Mouse (Mus musculus) heart, embryonic 15.5 days (tissue): ENCODE measurements at regions not wholly inside any gene's neighbourhood (a gene's known extent, or its start where the extent isn't known, plus 50 kb on each side); places are given as distances from the start of the nearest gene placed in this dataset.

Experiments used
- ATAC-seq: fragments of 200-750 bp; cut with Nextera tagmentation; replicated peaks from 2 replicates; pipeline ENCODE4 v1.8.0; 2017; ENCODE audit warnings: low read depth, moderate TSS enrichment; ENCODE audit not compliant: insufficient number of reproducible peaks, insufficient read depth, low FRiP score
- H3K27ac ChIP-seq: fragments of 300-500 bp; sonication (generic); 2 replicates; pipeline ENCODE4 v1.5.1; 2015; ENCODE audit warnings: mild to moderate bottlenecking, inconsistent platforms
- H3K27me3 ChIP-seq: fragments of 300-500 bp; sonication (generic); 2 replicates; pipeline ENCODE4 v1.6.1; 2015; ENCODE audit warnings: inconsistent platforms
- H3K36me3 ChIP-seq: fragments of 300-500 bp; sonication (generic); 2 replicates; pipeline ENCODE4 v1.6.1; 2015; ENCODE audit warnings: mild to moderate bottlenecking, inconsistent platforms
- H3K4me1 ChIP-seq: fragments of 300-500 bp; sonication (generic); replicated peaks from 2 replicates; pipeline ENCODE4 v1.6.1; 2015; ENCODE audit warnings: inconsistent platforms
- H3K4me2 ChIP-seq: fragments of 300-500 bp; sonication (generic); 2 replicates; pipeline ENCODE4 v1.6.1; 2015; ENCODE audit warnings: inconsistent platforms, mild to moderate bottlenecking, moderate library complexity
- H3K4me3 ChIP-seq: fragments of 300-500 bp; sonication (generic); 2 replicates; pipeline ENCODE4 v1.5.1; 2015; ENCODE audit warnings: mild to moderate bottlenecking, inconsistent platforms
- H3K9ac ChIP-seq: fragments of 300-500 bp; sonication (generic); 2 replicates; pipeline ENCODE4 v1.6.1; 2015; ENCODE audit warnings: mild to moderate bottlenecking, inconsistent platforms
- H3K9me3 ChIP-seq: fragments of 300-500 bp; sonication (generic); replicated peaks from 2 replicates; pipeline ENCODE4 v1.6.1; 2016; ENCODE audit warnings: inconsistent platforms
- WGBS: fragments of 180-500 bp; shearing (Covaris S2); methylation state at CpG from one replicate; pipeline ENCODE4 v1.1.7; 2015; ENCODE audit warnings: mixed read lengths; 5-methylcytosine and 5-hydroxymethylcytosine counted together

DNA sequence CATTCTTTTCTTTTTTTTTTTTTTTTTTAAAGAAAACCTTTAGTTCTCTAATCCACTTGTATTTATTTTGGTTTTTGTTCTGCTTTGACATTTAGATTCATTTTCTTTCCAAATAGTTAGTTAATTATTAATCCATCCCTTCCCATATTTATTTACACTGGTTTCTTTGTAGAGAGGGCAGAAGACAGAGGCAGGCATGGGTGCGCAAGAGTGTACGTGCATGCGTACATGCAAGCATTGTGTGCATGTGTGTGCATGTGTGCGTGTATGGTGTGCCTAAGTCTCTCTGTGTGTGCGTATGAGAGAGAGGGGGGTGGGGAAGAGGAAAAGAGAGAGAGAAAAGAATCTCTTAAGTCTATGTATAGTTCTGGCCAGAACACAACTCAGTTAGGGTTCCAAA lies 215.9 kb upstream of the Krr1 start:
- 95% methylated on average over 5 of the region's 5 CpGs for WGBS
- no peaks in the 10 kb centered on the region for H3K4me1 ChIP-seq
- no peak for ATAC-seq
- H3K4me2 ChIP-seq, result no peak overlapping the region
- no peak overlapping the region for H3K27ac ChIP-seq
- no peak overlapping the region for H3K9ac ChIP-seq
- H3K36me3 ChIP-seq, result no peaks in the 10 kb centered on the region
- no peaks in the 10 kb centered on the region for H3K9me3 ChIP-seq
- no peaks in the 10 kb centered on the region for H3K27me3 ChIP-seq
- no peak overlapping the region for H3K4me3 ChIP-seq

DNA sequence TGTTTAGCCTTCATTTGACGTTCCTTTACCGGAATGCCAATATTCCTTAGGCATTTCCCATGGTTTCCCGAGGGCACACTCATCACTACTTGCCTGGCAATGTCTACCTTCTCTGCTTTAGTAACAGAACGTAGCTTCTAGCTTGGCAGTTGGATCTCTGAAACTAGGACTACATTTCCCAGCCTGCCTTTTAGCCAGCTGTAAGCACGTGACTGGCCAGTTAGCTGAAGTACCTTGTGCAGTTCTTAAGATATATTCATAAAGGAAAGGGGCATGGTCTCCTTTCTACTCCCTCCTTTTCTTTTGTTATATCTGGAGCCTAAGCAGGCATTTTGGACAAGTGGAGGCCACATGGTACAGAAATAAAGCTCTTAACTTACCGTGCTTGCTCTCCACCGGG lies 214.8 kb upstream of the Krr1 start:
- ATAC-seq, result no peak
- Histone ChIP-seq H3K27ac (no peak overlapping the region), H3K9ac (no peak overlapping the region), H3K4me1 (no peaks in the 10 kb centered on the region), H3K9me3 (no peaks in the 10 kb centered on the region), H3K4me2 (no peak overlapping the region), H3K36me3 (no peaks in the 10 kb centered on the region), H3K27me3 (no peaks in the 10 kb centered on the region), H3K4me3 (no peak overlapping the region)
- 76% methylated on average over 7 of the region's 7 CpGs for WGBS

DNA sequence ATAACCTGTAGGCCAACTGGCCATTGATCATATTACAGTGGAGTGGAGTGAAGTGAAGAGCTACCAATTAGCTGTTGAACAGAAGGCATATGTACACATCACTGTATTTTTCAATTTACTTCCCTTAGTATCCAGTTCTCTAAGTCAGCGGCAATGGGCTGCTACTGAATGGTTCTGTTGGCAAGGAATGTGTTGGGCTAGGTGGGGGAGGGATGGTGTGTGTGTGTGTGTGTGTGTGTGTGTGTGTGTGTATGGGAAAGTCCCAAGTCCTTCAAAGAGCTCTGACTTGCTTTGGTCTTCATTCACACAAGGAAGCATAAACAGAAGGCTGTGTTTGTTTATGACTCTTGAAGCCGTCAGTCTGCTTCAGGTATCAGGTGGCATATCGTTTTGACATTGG lies 213.0 kb upstream of the Krr1 start:
- H3K4me2 ChIP-seq, result no peak overlapping the region
- no peaks in the 10 kb centered on the region for H3K36me3 ChIP-seq
- H3K9me3 ChIP-seq, result no peaks in the 10 kb centered on the region
- H3K9ac ChIP-seq, result no peak overlapping the region
- H3K27ac ChIP-seq, result no peak overlapping the region
- WGBS, result 82% methylated on average over 3 of the region's 3 CpGs
- H3K4me1 ChIP-seq, result no peaks in the 10 kb centered on the region
- ATAC-seq, result no peak
- no peak overlapping the region for H3K4me3 ChIP-seq
- H3K27me3 ChIP-seq, result no peaks in the 10 kb centered on the region

DNA sequence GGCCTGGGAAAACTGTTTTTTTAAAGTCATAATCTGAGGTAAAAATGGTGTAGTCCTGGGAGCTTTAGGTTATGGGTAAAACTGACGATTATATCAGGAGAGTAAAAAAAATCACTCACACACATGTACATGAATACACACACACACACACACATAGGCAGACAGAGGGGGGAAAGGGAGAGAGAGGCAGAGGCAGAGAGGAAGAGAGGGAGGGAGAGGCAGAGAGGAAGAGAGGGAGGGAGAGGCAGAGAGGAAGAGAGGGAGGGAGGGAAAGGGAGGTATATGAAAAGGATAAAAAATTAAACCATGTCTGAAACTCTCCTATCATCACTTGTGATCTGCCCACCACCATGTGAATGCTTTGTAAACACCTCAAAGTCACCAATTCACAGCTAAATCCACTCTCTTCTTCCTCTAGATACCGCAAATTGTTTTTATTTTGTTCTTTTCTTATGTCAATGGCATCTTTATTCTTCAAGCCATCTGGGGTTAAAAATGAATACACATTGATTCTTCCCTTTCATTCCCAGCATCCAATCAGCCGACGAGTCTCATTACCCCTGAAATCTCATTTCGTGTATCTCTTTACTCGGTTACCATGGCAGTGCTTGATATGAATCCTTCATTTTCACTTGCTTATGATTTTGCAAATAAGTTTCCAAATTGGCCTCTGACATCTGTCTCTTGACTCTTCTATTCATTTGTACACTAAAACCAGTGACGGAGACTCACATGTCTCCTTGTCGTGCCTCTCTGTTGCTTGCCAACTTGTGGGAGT lies 209.5 kb upstream of the Krr1 start:
- no peak for ATAC-seq
- no peaks in the 10 kb centered on the region for H3K36me3 ChIP-seq
- H3K4me3 ChIP-seq, result no peak overlapping the region
- no peaks in the 10 kb centered on the region for H3K9me3 ChIP-seq
- H3K9ac ChIP-seq, result no peak overlapping the region
- no peaks in the 10 kb centered on the region for H3K27me3 ChIP-seq
- H3K4me1 ChIP-seq, result no peaks in the 10 kb centered on the region
- WGBS, result 86% methylated on average over 8 of the region's 8 CpGs
- H3K4me2 ChIP-seq, result no peak overlapping the region
- no peak overlapping the region for H3K27ac ChIP-seq

DNA sequence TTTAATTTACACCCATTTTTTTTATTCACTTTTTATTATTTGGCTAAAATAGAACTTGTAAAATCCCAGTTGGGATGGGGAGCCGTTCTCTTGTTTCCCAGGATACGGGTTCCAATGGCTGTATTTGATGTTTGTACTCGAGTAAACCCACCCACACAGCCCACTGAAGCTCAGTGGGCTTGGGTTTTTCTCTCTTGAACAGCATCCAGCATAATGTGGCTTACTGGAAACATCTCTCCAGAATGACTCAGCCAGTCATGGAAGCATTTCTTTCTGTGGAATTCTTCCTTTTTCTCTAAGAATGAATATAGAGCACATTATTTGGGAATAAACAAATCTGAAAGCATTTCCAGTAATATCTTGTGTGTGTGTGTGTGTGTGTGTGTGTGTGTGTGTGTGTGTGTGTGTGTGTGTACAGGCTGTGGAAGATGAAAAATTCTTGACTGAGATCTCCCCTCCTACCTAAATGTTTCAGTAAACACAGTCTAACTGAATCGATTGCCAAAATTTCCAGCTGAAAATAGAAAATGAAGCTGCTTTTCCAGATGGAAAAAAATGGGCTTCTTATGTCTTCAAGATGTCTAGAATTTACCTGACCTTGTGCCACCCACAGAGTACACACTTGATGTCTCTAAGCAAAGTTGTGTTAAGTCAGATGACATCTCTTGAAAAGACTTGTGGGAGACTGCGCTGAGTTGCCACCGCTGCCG lies 205.3 kb upstream of the Krr1 start:
- H3K36me3 ChIP-seq, result no peaks in the 10 kb centered on the region
- H3K4me3 ChIP-seq, result no peak overlapping the region
- H3K9ac ChIP-seq, result no peak overlapping the region
- no peaks in the 10 kb centered on the region for H3K27me3 ChIP-seq
- no peaks in the 10 kb centered on the region for H3K9me3 ChIP-seq
- WGBS, result 86% methylated on average over 7 of the region's 7 CpGs
- no peak overlapping the region for H3K4me2 ChIP-seq
- H3K27ac ChIP-seq, result no peak overlapping the region
- ATAC-seq, result no peak
- H3K4me1 ChIP-seq, result peaks cover 16% of the 10 kb centered on the region

DNA sequence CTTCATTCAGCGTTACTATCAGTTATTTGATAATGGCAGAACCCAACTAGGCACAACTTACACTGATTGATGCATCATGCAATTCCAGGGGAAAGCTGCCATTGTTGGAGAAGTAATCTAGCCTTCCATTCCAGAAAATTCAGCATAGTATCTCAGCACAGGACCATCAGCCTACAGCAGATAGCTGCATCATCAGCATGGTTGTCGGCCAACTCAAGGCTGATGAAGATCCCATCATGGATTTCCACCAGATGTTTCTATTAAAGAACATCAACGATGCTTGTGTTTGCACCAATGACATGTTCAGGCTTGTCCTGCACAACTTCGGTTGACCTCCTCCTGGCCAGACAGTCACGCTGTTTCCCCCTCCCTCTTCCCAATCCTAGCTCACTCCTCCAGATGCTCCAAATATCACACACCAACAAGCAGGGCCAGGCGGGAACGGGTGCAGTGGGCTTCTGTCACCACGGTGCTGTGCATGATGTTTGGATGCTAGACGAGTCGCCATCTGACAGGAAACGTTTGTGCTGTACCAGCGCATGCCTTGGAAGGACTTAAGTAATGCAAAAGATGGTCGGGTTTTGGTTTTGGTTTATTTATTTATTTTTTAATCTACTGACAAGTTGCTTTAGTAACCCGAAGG lies 204.5 kb upstream of the Krr1 start:
- H3K4me3 ChIP-seq, result no peak overlapping the region
- H3K4me1 ChIP-seq, result peaks cover 16% of the 10 kb centered on the region
- H3K4me2 ChIP-seq, result no peak overlapping the region
- H3K27ac ChIP-seq, result no peak overlapping the region
- no peak for ATAC-seq
- H3K36me3 ChIP-seq, result no peaks in the 10 kb centered on the region
- H3K27me3 ChIP-seq, result no peaks in the 10 kb centered on the region
- no peak overlapping the region for H3K9ac ChIP-seq
- 76% methylated on average over 14 of the region's 14 CpGs for WGBS
- H3K9me3 ChIP-seq, result no peaks in the 10 kb centered on the region

DNA sequence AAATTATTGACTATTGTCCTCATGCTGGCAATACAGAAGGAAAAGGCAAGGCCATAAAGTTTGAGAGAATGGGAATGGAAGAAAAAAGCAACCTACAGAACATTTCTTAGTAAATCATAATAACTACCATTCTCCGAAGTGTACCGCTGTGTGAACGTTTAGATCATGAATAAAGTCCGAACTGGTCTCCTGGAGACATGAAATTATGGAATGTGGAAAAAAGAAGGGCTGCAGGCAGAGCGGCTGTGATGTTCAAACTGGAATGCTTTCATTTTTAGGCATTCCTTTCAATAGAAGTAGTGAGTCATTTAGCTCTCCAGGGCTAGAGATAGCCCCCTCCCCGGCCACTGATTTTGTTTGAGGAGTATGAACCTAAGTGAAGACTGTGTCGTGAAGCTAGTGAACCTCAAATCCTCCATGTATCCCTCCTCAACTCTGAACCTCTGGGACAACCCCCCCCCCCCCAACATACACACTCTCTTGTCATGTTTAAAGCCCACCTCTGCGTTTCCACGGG lies 202.9 kb upstream of the Krr1 start:
- Histone ChIP-seq H3K4me2 (no peak overlapping the region), H3K4me1 (peaks cover 16% of the 10 kb centered on the region), H3K36me3 (no peaks in the 10 kb centered on the region), H3K4me3 (no peak overlapping the region), H3K9ac (no peak overlapping the region), H3K27ac (no peak overlapping the region), H3K9me3 (no peaks in the 10 kb centered on the region), H3K27me3 (no peaks in the 10 kb centered on the region)
- 72% methylated on average over 9 of the region's 9 CpGs for WGBS
- no peak for ATAC-seq

DNA sequence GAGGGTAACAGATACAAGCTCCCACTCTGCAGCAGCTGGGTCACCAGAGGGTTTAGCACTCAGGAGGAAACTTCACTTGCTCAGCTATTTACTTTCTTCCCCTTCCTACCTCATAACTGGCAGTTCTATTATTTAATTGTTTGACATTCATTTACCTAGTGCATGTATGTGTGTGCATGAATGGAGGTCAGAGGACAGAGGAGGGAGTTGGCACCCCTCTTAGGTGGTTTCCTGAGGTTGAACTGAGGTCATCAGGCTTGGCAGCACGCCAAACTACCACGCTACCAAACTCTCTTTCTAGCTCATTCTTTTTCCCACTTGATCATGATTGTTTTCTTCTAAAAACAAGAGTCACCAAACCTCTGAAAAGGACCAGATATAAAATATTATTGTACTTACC lies 202.4 kb upstream of the Krr1 start:
- Histone ChIP-seq H3K36me3 (no peaks in the 10 kb centered on the region), H3K4me3 (no peak overlapping the region), H3K4me1 (peaks cover 16% of the 10 kb centered on the region), H3K9ac (no peak overlapping the region), H3K27me3 (no peaks in the 10 kb centered on the region), H3K9me3 (no peaks in the 10 kb centered on the region), H3K4me2 (no peak overlapping the region), H3K27ac (no peak overlapping the region)
- ATAC-seq, result no peak
- WGBS, result 54% methylated on average over 2 of the region's 2 CpGs

DNA sequence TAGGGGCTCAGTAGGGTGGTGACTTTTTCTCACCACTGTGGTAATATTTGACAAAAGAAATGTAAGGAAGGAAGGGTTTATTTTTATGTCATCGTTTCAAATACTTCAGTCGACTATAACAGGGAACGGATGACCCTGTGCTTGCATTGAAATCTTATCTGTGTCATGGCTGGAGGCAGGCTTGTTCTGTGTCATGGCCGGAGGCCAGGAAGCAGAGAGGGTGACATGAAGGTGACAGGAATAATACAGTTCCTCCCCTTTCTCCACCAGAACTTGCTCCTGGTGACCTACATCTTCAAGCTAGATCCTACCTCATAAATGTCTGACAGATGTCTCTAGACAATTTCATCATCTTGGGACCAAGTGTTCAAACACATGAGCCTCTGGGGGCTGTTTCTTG lies 201.5 kb upstream of the Krr1 start:
- Histone ChIP-seq H3K27me3 (no peaks in the 10 kb centered on the region), H3K9ac (no peak overlapping the region), H3K27ac (peak overlapping the region; percentile 32), H3K4me1 (peaks cover 16% of the 10 kb centered on the region), H3K9me3 (no peaks in the 10 kb centered on the region), H3K4me3 (no peak overlapping the region), H3K36me3 (no peaks in the 10 kb centered on the region), H3K4me2 (no peak overlapping the region; the same call in 1 of the 2 replicates)
- WGBS, result 16% methylated on average over 4 of the region's 4 CpGs
- 0 out of 2 replicates have a peak, but pooled peaks have one; percentile 58 for ATAC-seq

DNA sequence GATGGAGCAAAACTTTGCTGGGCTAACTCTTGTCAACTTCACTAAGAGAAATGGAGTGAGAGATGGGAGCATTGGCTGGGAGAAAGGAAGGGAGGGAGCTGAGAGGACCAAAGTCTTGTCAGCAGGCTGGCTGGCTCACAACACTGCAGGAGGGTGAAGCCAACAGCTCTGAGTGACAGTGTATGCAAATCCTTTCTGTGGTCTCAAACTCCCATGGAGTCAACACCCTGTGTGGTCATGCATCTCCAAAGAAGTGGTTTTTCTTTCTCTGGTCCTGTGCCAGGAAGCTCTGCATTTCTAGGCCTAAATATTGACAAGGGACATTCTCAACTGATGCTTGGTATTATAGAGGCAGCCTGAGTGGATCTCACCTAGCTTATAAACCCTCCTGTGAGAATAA lies 194.9 kb upstream of the Krr1 start:
- no peak overlapping the region for H3K4me2 ChIP-seq
- H3K4me1 ChIP-seq, result no peaks in the 10 kb centered on the region
- H3K4me3 ChIP-seq, result no peak overlapping the region
- H3K9me3 ChIP-seq, result no peaks in the 10 kb centered on the region
- H3K36me3 ChIP-seq, result no peaks in the 10 kb centered on the region
- no peak overlapping the region for H3K9ac ChIP-seq
- ATAC-seq, result no peak
- H3K27ac ChIP-seq, result no peak overlapping the region
- H3K27me3 ChIP-seq, result no peaks in the 10 kb centered on the region

DNA sequence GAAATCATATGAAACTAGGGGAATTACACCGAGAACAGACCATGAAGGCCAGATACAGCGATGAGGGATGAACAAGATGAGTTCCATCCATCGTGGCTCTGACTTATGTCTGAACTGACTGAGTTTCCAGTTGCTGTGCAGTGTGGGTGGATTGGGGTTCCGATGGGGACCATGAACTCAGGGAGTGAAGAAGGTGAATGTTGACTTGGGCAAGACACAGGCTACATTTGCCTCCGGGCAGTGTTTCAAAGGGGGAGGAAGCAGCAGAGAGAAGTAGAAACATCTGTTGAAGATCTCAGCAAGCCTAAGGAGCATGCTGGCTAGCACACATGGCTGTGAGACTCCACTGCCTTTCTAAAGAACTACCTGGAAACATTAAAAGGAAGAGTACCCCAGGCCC lies 194.4 kb upstream of the Krr1 start:
- no peak for ATAC-seq
- no peaks in the 10 kb centered on the region for H3K27me3 ChIP-seq
- WGBS, result 78% methylated on average over 5 of the region's 5 CpGs
- H3K4me3 ChIP-seq, result no peak overlapping the region
- H3K9me3 ChIP-seq, result no peaks in the 10 kb centered on the region
- H3K9ac ChIP-seq, result no peak overlapping the region
- H3K4me1 ChIP-seq, result no peaks in the 10 kb centered on the region
- H3K27ac ChIP-seq, result no peak overlapping the region
- H3K4me2 ChIP-seq, result no peak overlapping the region
- H3K36me3 ChIP-seq, result no peaks in the 10 kb centered on the region
